Mouse (Mus musculus): ENCODE measurements around the gene Hgfac. TPM values are rescaled to one million over a fixed set of nuclear protein-coding genes. Genes with fewer than 3 reads are reported as not detected.

Hgfac gene
- polyA plus RNA-seq, 1 experiment: 75.0 TPM

DNA sequence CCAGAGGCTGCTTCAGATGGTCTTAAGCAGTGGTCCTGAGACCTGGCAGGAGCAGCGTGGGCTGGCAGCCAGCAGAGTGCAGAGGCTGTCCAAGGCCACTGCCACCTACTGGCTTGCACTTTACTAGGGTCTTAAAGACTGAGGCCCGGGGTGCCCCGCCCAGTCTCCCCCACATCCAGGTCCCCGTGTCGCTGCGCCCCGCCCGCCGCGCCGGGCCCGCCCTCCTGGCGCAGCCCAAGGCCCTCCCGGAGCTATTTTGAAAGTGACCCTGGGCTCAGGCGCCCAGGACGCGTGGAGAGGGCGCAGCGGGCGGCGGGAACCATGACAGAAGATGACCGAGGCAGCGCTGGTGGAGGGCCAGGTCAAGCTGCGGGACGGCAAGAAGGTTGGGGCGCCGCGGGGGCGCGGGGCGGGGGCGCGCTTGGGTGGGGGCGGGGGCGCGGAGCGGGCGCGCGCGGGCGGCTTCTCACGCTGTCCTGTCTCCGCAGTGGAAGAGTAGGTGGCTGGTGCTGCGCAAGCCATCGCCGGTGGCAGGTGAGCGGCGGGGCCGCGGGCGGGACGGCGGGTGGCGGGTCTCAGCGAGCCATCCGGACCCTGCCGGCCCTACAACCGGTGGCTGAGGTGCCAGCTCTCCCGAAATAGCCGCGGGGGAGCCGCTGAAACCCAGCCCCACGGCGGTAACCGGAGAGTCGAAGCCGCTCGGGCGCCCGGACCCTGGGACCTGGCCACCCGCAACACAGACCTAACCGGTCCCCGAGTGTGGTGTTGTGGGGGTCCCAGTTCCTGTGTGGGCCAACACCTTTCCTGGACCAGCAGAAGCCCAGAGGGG is 15.5 kb downstream of the Hgfac start, which contains the start of gene Dok7:
Dok7 (plus strand) TSS at position 163 of the 829 bp plus-strand sequence.
- Histone ChIP-seq H3K27ac (ENCODE audit: insufficient read depth, low read depth, low read length) (no peak within 1 kb of the TSS), H3K4me3 (ENCODE audit: low read depth, low read length) (peak within 1 kb of the TSS; percentile 61), H3K4me1 (ENCODE audit: control insufficient read depth, insufficient read depth, insufficient read length, low read length) (peaks cover 15% of the 10 kb centered on the region), H3K36me3 (ENCODE audit: control insufficient read depth, insufficient read depth, low read length) (no peaks in the 10 kb centered on the region), H3K27me3 (ENCODE audit: control insufficient read depth, insufficient read depth, low read length) (0 out of 2 replicates have a peak, but pooled peaks cover 3% of the 10 kb centered on the region)
- under 1% methylated on average over 73 of the region's 74 CpGs for WGBS
- TF ChIP-seq POLR2A (IDR thresholded peaks at IDR 0.05; ENCODE audit: low read depth, low read length): no peak
- no peak for TF ChIP-seq CTCF (IDR thresholded peaks at IDR 0.05; ENCODE audit: extremely low read depth, insufficient read length, insufficient replicate concordance, low read depth, low read length)

GRCm38 (mm10) chr5:35057582-35057981 is 16.3 kb downstream of the Hgfac start:
- TF ChIP-seq CTCF (IDR thresholded peaks at IDR 0.05; ENCODE audit: extremely low read depth, insufficient read length, insufficient replicate concordance, low read depth, low read length): no peak
- 0 out of 2 replicates have a peak, but pooled peaks cover 3% of the 10 kb centered on the region for H3K27me3 ChIP-seq (ENCODE audit: control insufficient read depth, insufficient read depth, low read length)
- H3K36me3 ChIP-seq (ENCODE audit: control insufficient read depth, insufficient read depth, low read length): no peaks in the 10 kb centered on the region
- H3K4me3 ChIP-seq (ENCODE audit: low read depth, low read length): peak overlapping the region; percentile 61; the same call in 1 of the 2 replicates
- 9% methylated on average over 4 of the region's 4 CpGs for WGBS
- peaks cover 15% of the 10 kb centered on the region for H3K4me1 ChIP-seq (ENCODE audit: control insufficient read depth, insufficient read depth, insufficient read length, low read length)
- H3K27ac ChIP-seq (ENCODE audit: insufficient read depth, low read depth, low read length): no peak overlapping the region

GRCm38 (mm10) chr5:35058216-35058615 is 16.9 kb downstream of the Hgfac start:
- no peak for TF ChIP-seq POLR2A (IDR thresholded peaks at IDR 0.05; ENCODE audit: low read depth, low read length)
- TF ChIP-seq CTCF (IDR thresholded peaks at IDR 0.05; ENCODE audit: extremely low read depth, insufficient read length, insufficient replicate concordance, low read depth, low read length): no peak
- Histone ChIP-seq H3K4me3 (ENCODE audit: low read depth, low read length) (no peak overlapping the region), H3K27me3 (ENCODE audit: control insufficient read depth, insufficient read depth, low read length) (0 out of 2 replicates have a peak, but pooled peaks cover 3% of the 10 kb centered on the region), H3K27ac (ENCODE audit: insufficient read depth, low read depth, low read length) (no peak overlapping the region), H3K4me1 (ENCODE audit: control insufficient read depth, insufficient read depth, insufficient read length, low read length) (peaks cover 15% of the 10 kb centered on the region), H3K36me3 (ENCODE audit: control insufficient read depth, insufficient read depth, low read length) (no peaks in the 10 kb centered on the region)
- WGBS: 38% methylated on average over 1 of the region's 1 CpGs

DNA sequence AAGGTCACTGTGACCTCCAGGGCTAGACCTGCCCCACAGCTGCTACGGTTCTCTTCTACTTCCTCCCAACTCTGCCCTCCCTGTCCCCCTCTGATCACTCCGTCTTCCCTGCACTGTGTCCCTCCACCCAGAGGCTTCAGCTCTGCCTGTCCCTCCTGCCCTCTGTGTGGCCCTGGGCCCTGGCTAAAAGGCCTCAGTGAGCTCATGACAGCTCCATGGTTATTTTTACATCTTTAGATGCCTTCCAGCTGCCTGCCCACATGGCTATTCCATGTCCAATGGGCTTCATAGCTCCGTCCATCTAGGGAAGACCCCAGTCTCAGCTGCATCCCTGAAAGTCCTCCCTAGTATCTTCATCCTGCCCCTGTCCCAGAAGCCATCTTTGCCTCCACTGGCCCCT is 18.8 kb downstream of the Hgfac start:
- WGBS: 75% methylated on average over 3 of the region's 3 CpGs
- Histone ChIP-seq H3K4me1 (ENCODE audit: control insufficient read depth, insufficient read depth, insufficient read length, low read length) (peaks cover 6% of the 10 kb centered on the region), H3K27me3 (ENCODE audit: control insufficient read depth, insufficient read depth, low read length) (0 out of 2 replicates have a peak, but pooled peaks cover 3% of the 10 kb centered on the region), H3K36me3 (ENCODE audit: control insufficient read depth, insufficient read depth, low read length) (no peaks in the 10 kb centered on the region), H3K27ac (ENCODE audit: insufficient read depth, low read depth, low read length) (no peak overlapping the region), H3K4me3 (ENCODE audit: low read depth, low read length) (no peak overlapping the region)
- TF ChIP-seq CTCF (IDR thresholded peaks at IDR 0.05; ENCODE audit: extremely low read depth, insufficient read length, insufficient replicate concordance, low read depth, low read length) (no peak), POLR2A (IDR thresholded peaks at IDR 0.05; ENCODE audit: low read depth, low read length) (no peak)

GRCm38 (mm10) chr5:35069841-35070240 is 28.5 kb downstream of the Hgfac start:
- Histone ChIP-seq H3K4me3 (ENCODE audit: low read depth, low read length) (no peak overlapping the region), H3K4me1 (ENCODE audit: control insufficient read depth, insufficient read depth, insufficient read length, low read length) (no peaks in the 10 kb centered on the region), H3K36me3 (ENCODE audit: control insufficient read depth, insufficient read depth, low read length) (no peaks in the 10 kb centered on the region), H3K27ac (ENCODE audit: insufficient read depth, low read depth, low read length) (no peak overlapping the region), H3K27me3 (ENCODE audit: control insufficient read depth, insufficient read depth, low read length) (no peaks in the 10 kb centered on the region)
- TF ChIP-seq POLR2A (IDR thresholded peaks at IDR 0.05; ENCODE audit: low read depth, low read length): no peak
- no peak for TF ChIP-seq CTCF (IDR thresholded peaks at IDR 0.05; ENCODE audit: extremely low read depth, insufficient read length, insufficient replicate concordance, low read depth, low read length)
- 95% methylated on average over 2 of the region's 2 CpGs for WGBS

DNA sequence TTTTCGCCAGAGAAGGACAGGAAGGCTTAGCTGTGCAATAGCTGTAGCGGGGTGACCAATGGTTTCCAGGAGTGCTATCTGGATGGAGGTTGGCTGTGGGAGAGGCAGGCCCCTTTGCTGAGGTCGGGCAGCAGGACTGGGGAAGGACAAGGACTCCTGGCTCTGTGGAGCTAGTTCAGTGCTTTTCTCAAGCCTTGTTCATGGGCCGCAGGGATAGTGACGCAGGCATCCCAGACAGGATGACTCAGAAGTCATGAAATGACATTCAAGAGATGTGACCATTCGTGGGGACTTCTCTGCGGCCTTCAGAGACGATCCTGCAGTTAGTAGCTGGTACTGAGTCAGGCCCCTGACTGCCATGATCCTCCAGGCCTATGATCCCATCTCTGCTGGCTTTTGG is 29.0 kb downstream of the Hgfac start:
- no peaks in the 10 kb centered on the region for H3K36me3 ChIP-seq (ENCODE audit: control insufficient read depth, insufficient read depth, low read length)
- H3K4me3 ChIP-seq (ENCODE audit: low read depth, low read length): no peak overlapping the region
- WGBS: 87% methylated on average over 8 of the region's 8 CpGs
- H3K27me3 ChIP-seq (ENCODE audit: control insufficient read depth, insufficient read depth, low read length): no peaks in the 10 kb centered on the region
- no peak overlapping the region for H3K27ac ChIP-seq (ENCODE audit: insufficient read depth, low read depth, low read length)
- no peaks in the 10 kb centered on the region for H3K4me1 ChIP-seq (ENCODE audit: control insufficient read depth, insufficient read depth, insufficient read length, low read length)
- TF ChIP-seq CTCF (IDR thresholded peaks at IDR 0.05; ENCODE audit: extremely low read depth, insufficient read length, insufficient replicate concordance, low read depth, low read length) (no peak), POLR2A (IDR thresholded peaks at IDR 0.05; ENCODE audit: low read depth, low read length) (no peak)

- H3K4me1 ChIP-seq (ENCODE audit: control insufficient read depth, insufficient read depth, insufficient read length, low read length): no peaks in the 10 kb centered on the region
- no peaks in the 10 kb centered on the region for H3K36me3 ChIP-seq (ENCODE audit: control insufficient read depth, insufficient read depth, low read length)
- H3K27ac ChIP-seq (ENCODE audit: insufficient read depth, low read depth, low read length): no peak overlapping the region
- H3K4me3 ChIP-seq (ENCODE audit: low read depth, low read length): no peak overlapping the region
- H3K27me3 ChIP-seq (ENCODE audit: control insufficient read depth, insufficient read depth, low read length): no peaks in the 10 kb centered on the region
- TF ChIP-seq POLR2A (IDR thresholded peaks at IDR 0.05; ENCODE audit: low read depth, low read length) (no peak), CTCF (IDR thresholded peaks at IDR 0.05; ENCODE audit: extremely low read depth, insufficient read length, insufficient replicate concordance, low read depth, low read length) (no peak)
- WGBS: 34% methylated on average over 7 of the region's 7 CpGs
Observed at GRCm38 (mm10) chr5:35070953-35071352, 29.6 kb downstream of the Hgfac start.
